Mouse (Mus musculus) MEL (cell line): ENCODE measurements around the gene Milr1.

Source experiments
- E2F4 ChIP-seq: IDR thresholded peaks from 2 replicates; pipeline ENCODE4 v1.6.1; 2011; ENCODE audit warnings: low read depth, low read length, improper control_type of control experiment, borderline replicate concordance
- ELF1 ChIP-seq: IDR thresholded peaks from 2 replicates; pipeline ENCODE4 v1.6.1; 2014; ENCODE audit warnings: low read depth, mild to moderate bottlenecking, inconsistent platforms, low read length, improper control_type of control experiment, moderate library complexity
- EP300 ChIP-seq, 2 experiments: IDR thresholded peaks; 2 replicates each; pipeline ENCODE4 v1.6.1; 2011; ENCODE audit warnings: improper control_type of control experiment in 2 of 2, low read length in 2 of 2, low read depth in 1 of 2, mild to moderate bottlenecking in 1 of 2
- MAFK ChIP-seq: IDR thresholded peaks from 2 replicates; pipeline ENCODE4 v1.6.1; 2011; ENCODE audit warnings: low read depth, mild to moderate bottlenecking, low read length, improper control_type of control experiment, borderline replicate concordance
- NRF1 ChIP-seq: IDR thresholded peaks from 2 replicates; pipeline ENCODE4 v1.6.1; 2014; ENCODE audit warnings: low read depth, mild to moderate bottlenecking, inconsistent platforms, low read length, improper control_type of control experiment, moderate library complexity; ENCODE audit not compliant: poor library complexity, insufficient read depth, severe bottlenecking
- POLR2A ChIP-seq, 2 experiments: IDR thresholded peaks; 2 replicates each; pipeline ENCODE4 v1.6.1; 2011 to 2012; ENCODE audit warnings: low read length in 2 of 2, mild to moderate bottlenecking in 2 of 2, control low read depth in 1 of 2, improper control_type of control experiment in 1 of 2, low read depth in 1 of 2, moderate library complexity in 1 of 2; ENCODE audit not compliant: control insufficient read depth in 1 of 2, insufficient read depth in 1 of 2, poor library complexity in 1 of 2
- RAD21 ChIP-seq: IDR thresholded peaks from 2 replicates; pipeline ENCODE4 v1.6.1; 2011; ENCODE audit warnings: mild to moderate bottlenecking, low read depth, low read length, improper control_type of control experiment
- RCOR1 ChIP-seq: IDR thresholded peaks from 2 replicates; pipeline ENCODE4 v1.6.1; 2012; ENCODE audit warnings: low read depth, mild to moderate bottlenecking, inconsistent platforms, low read length, improper control_type of control experiment
- USF2 ChIP-seq, 2 experiments: IDR thresholded peaks; 2 replicates each; pipeline ENCODE4 v1.6.1; 2011 to 2012; ENCODE audit warnings: improper control_type of control experiment in 2 of 2, low read length in 2 of 2, borderline replicate concordance in 1 of 2, inconsistent platforms in 1 of 2, low read depth in 1 of 2, mild to moderate bottlenecking in 1 of 2; ENCODE audit not compliant: insufficient read depth in 1 of 2
- ZC3H11A ChIP-seq: IDR thresholded peaks from 2 replicates; pipeline ENCODE4 v1.6.1; 2012; ENCODE audit warnings: low read depth, mild to moderate bottlenecking, inconsistent platforms, low read length, improper control_type of control experiment
- ZKSCAN1 ChIP-seq: IDR thresholded peaks from 2 replicates; pipeline ENCODE4 v1.6.1; 2012; ENCODE audit warnings: low read depth, mild to moderate bottlenecking, inconsistent platforms, low read length, improper control_type of control experiment, moderate library complexity
- ZMIZ1 ChIP-seq: IDR thresholded peaks from 2 replicates; pipeline ENCODE4 v1.6.1; 2012; ENCODE audit warnings: low read depth, mild to moderate bottlenecking, inconsistent platforms, low read length, improper control_type of control experiment, moderate library complexity

DNA sequence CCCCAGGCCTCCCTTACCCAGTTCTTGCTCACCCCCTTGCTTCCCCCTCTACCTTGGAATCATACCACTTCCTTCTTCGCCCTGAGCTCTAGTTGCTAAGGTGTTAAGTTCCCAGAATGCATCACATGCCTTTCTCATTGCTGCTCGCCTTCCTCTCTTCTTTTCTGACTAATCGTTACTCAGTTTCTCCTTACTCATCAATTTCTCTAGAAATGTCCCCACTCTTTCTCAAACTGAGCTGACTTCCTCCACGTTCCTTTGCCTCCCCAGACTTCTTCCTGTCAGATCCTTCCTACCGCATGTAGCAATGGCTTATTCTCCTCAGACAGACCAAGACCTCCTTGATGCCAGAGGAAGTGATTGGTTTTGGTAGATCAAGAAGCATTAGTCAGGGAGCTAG is 34.5 kb upstream of the Milr1 start:
- no peak for TF ChIP-seq ZMIZ1
- TF ChIP-seq E2F4: no peak
- TF ChIP-seq RAD21: no peak
- no peak for TF ChIP-seq POLR2A (IDR thresholded peaks at IDR 0.05; ENCODE audit: control insufficient read depth in 1 of 2, insufficient read depth in 1 of 2, low read depth in 1 of 2, low read length in 2 of 2, poor library complexity in 1 of 2)
- no peak for TF ChIP-seq ZKSCAN1
- no peak for TF ChIP-seq RCOR1
- TF ChIP-seq ELF1: no peak
- no peak for TF ChIP-seq EP300 (IDR thresholded peaks at IDR 0.05; ENCODE audit: low read depth in 1 of 2, low read length in 2 of 2)
- no peak for TF ChIP-seq USF2 (IDR thresholded peaks at IDR 0.05; ENCODE audit: borderline replicate concordance in 1 of 2, insufficient read depth in 1 of 2, low read depth in 1 of 2, low read length in 2 of 2)
- TF ChIP-seq NRF1: no peak
- TF ChIP-seq ZC3H11A: no peak
- no peak for TF ChIP-seq MAFK
